Mouse (Mus musculus): ENCODE results near the gene Gcc1.

DNA sequence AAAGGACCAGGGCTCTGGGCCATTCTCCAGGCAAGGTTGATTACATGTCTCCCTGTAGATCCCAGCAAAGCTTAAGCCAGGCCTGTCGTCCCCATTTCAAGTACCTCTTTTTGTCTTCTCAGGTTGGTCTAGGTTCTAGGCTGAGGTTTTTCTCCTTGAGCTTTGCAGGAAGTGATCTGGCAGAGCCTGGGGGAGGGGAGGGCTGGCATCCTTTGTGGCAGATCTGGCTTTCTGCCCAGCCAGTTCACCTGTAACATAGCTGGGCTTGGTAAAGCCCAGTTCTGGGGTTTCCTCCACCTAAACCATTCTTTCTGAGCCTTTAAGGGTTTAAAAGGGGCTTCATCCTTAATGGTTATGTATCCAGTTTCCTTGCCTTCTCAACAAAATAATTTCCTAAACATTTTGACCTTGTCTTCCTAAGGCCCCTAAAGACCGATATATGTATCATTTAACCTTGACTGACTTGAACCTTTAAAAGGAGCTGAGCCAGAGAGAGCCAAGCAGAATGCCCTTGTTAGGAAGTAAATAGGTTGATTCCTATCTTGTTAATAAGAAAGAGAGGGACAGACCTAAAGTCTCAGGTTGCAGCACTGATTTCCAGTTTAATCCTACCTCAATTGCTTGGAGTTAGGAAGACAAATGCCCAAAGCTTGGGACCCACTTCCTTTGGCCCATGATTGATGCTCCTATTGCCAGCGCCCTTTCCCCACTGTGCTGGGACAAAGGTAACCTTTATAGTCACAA lies 922 bp downstream of the Gcc1 start, which contains the start of gene Fscn3:
- TF ChIP-seq CTCF (IDR thresholded peaks at IDR 0.05), result no peak
- TF ChIP-seq EP300 (IDR thresholded peaks at IDR 0.05), result no peak

Measured in lung, postnatal 0 days (tissue).